Mouse (Mus musculus) midbrain, embryonic 14.5 days (tissue): ENCODE data around the gene Pglyrp1. TPM values are rescaled to one million over a fixed set of nuclear protein-coding genes. Genes with fewer than 3 reads are reported as not detected.
A peak's percentile ranks its signal among the peaks of the same experiment; 100 is the strongest.

Experiments used
- ATAC-seq: fragments of 200-750 bp; cut with Nextera tagmentation; 2 replicates; pipeline ENCODE4 v1.8.0; 2017; ENCODE audit warnings: moderate number of reproducible peaks, moderate library complexity; ENCODE audit not compliant: low FRiP score, low TSS enrichment
- DNase-seq: peaks from one replicate; pipeline ENCODE4 v3.0.0-alpha.2; 2015
- H3K27ac ChIP-seq: fragments of 300-500 bp; sonication (generic); replicated peaks from 2 replicates; pipeline ENCODE4 v1.5.1; 2014; ENCODE audit warnings: mild to moderate bottlenecking, low read depth, low read length, moderate library complexity
- H3K27me3 ChIP-seq: fragments of 300-500 bp; sonication (generic); 2 replicates; pipeline ENCODE4 v1.6.1; 2014; ENCODE audit warnings: low read length, control low read depth, mixed read lengths; ENCODE audit not compliant: control insufficient read depth, insufficient read depth
- H3K36me3 ChIP-seq: fragments of 300-500 bp; sonication (generic); 2 replicates; pipeline ENCODE4 v1.6.1; 2014; ENCODE audit warnings: low read length, control low read depth; ENCODE audit not compliant: control insufficient read depth, insufficient read depth
- H3K4me1 ChIP-seq: fragments of 300-500 bp; sonication (generic); 2 replicates; pipeline ENCODE4 v1.6.1; 2014; ENCODE audit warnings: mild to moderate bottlenecking, antibody characterized with exemption, low read length, control low read depth; ENCODE audit not compliant: control insufficient read depth, insufficient read depth
- H3K4me2 ChIP-seq: fragments of 300-500 bp; sonication (generic); 2 replicates; pipeline ENCODE4 v1.6.1; 2014; ENCODE audit warnings: mild to moderate bottlenecking, low read length, moderate library complexity
- H3K4me3 ChIP-seq: fragments of 300-500 bp; sonication (generic); replicated peaks from 2 replicates; pipeline ENCODE4 v1.5.1; 2014; ENCODE audit warnings: low read depth, low read length
- H3K9ac ChIP-seq: fragments of 300-500 bp; sonication (generic); replicated peaks from 2 replicates; pipeline ENCODE4 v1.6.1; 2014; ENCODE audit warnings: mild to moderate bottlenecking, low read length, moderate library complexity
- H3K9me3 ChIP-seq: fragments of 300-500 bp; sonication (generic); 2 replicates; pipeline ENCODE4 v1.6.1; 2016; ENCODE audit warnings: low read length, control low read depth, mixed read lengths; ENCODE audit not compliant: control insufficient read depth
- WGBS: fragments of 180-500 bp; shearing (Covaris S2); extraction: QIAGEN DNeasy Blood & Tissue Kit; methylation state at CpG from one replicate; pipeline ENCODE4 v1.1.7; 2014; 5-methylcytosine and 5-hydroxymethylcytosine counted together
- polyA plus RNA-seq: library from polyadenylated mRNA; unstranded; fragments of >200 nt; fragmentation: Nextera tagmentation; extraction: Ambion mirVana; gene quantifications from 2 replicates; pipeline ENCODE4 v1.2.1, GENCODE M21; 2014

The Pglyrp1 gene
- polyA plus RNA-seq, 1 experiment from 2014 or later = 18.9 TPM

- 2% methylated on average over 31 of the region's 42 CpGs for WGBS
- ATAC-seq = peak; percentile 7
- Histone ChIP-seq H3K4me3 (peak overlapping the region; percentile 98), H3K9me3 (no peaks in the 10 kb centered on the region), H3K27me3 (no peaks in the 10 kb centered on the region), H3K36me3 (0 out of 2 replicates have a peak, but pooled peaks cover 2% of the 10 kb centered on the region), H3K27ac (peak overlapping the region; percentile 98), H3K4me1 (peaks cover 73% of the 10 kb centered on the region), H3K4me2 (peak overlapping the region; percentile 87), H3K9ac (peak overlapping the region; percentile 100)
- DNase-seq = peak; percentile 79
These were observed 55.1 kb downstream of the Pglyrp1 start for GRCm38 (mm10) chr7:18926041-18926790.

GRCm38 (mm10) chr7:18926911-18927310 is 55.8 kb downstream of the Pglyrp1 start:
- Histone ChIP-seq H3K4me2 (peak overlapping the region; percentile 87), H3K9me3 (no peaks in the 10 kb centered on the region), H3K4me3 (peak overlapping the region; percentile 98), H3K27ac (peak overlapping the region; percentile 98), H3K27me3 (no peaks in the 10 kb centered on the region), H3K9ac (peak overlapping the region; percentile 100), H3K4me1 (peaks cover 73% of the 10 kb centered on the region), H3K36me3 (0 out of 2 replicates have a peak, but pooled peaks cover 2% of the 10 kb centered on the region)
- DNase-seq (no peak), ATAC-seq (no peak)
- WGBS = 44% methylated on average over 6 of the region's 6 CpGs

GRCm38 (mm10) chr7:18927759-18928158 is 56.6 kb downstream of the Pglyrp1 start:
- H3K4me2 ChIP-seq = peak overlapping the region; percentile 87
- no peaks in the 10 kb centered on the region for H3K9me3 ChIP-seq
- peak overlapping the region; percentile 100; the same call in 1 of the 2 replicates for H3K9ac ChIP-seq
- 0 out of 2 replicates have a peak, but pooled peaks cover 2% of the 10 kb centered on the region for H3K36me3 ChIP-seq
- peak overlapping the region; percentile 98; the same call in 1 of the 2 replicates for H3K27ac ChIP-seq
- ATAC-seq (no peak), DNase-seq (no peak)
- H3K4me3 ChIP-seq = peak overlapping the region; percentile 98
- WGBS = 54% methylated on average over 3 of the region's 3 CpGs
- H3K4me1 ChIP-seq = peaks cover 67% of the 10 kb centered on the region
- no peaks in the 10 kb centered on the region for H3K27me3 ChIP-seq

Other genes with a start within 250 kb of the Pglyrp1 start
- gene Psg21, start 214.6 kb upstream of the Pglyrp1 start, polyA plus RNA-seq = not detected in 2 replicates
- gene Psg20, start 185.1 kb upstream of the Pglyrp1 start, polyA plus RNA-seq = not detected in 2 replicates
- not detected in 2 replicates for gene Psg22, start 153.2 kb upstream of the Pglyrp1 start, polyA plus RNA-seq
- not detected in 2 replicates for gene Psg19, start 72.8 kb upstream of the Pglyrp1 start, polyA plus RNA-seq
- gene Psg17, start 49.7 kb upstream of the Pglyrp1 start, polyA plus RNA-seq = not detected in 2 replicates
- gene Mill2, start 31.4 kb upstream of the Pglyrp1 start, polyA plus RNA-seq = 0.18 and 0.43 TPM in 2 replicates
- 16.1 and 18.5 TPM in 2 replicates for gene Ccdc61, start 39.1 kb downstream of the Pglyrp1 start, polyA plus RNA-seq
- gene Nova2, start 54.6 kb downstream of the Pglyrp1 start, polyA plus RNA-seq = 18.6 and 20.7 TPM in 2 replicates
- 0.58 and 0.86 TPM in 2 replicates for gene Nanos2, start 116.1 kb downstream of the Pglyrp1 start, polyA plus RNA-seq
- 4.2 and 4.8 TPM in 2 replicates for gene Mypop, start 119.9 kb downstream of the Pglyrp1 start, polyA plus RNA-seq
- 30.8 and 34.2 TPM in 2 replicates for gene Irf2bp1, start 132.7 kb downstream of the Pglyrp1 start, polyA plus RNA-seq
- gene Foxa3, start 152.2 kb downstream of the Pglyrp1 start, polyA plus RNA-seq = not detected in 2 replicates
- gene Sympk, start 153.0 kb downstream of the Pglyrp1 start, polyA plus RNA-seq = 18.1 and 28.1 TPM in 2 replicates
- gene Rsph6a, start 183.4 kb downstream of the Pglyrp1 start, polyA plus RNA-seq = 0.12 and 0.21 TPM in 2 replicates
- gene Dmwd, start 204.9 kb downstream of the Pglyrp1 start, polyA plus RNA-seq = 33.2 and 39.2 TPM in 2 replicates
- 9.8 and 13.2 TPM in 2 replicates for gene Dmpk, start 212.5 kb downstream of the Pglyrp1 start, polyA plus RNA-seq
- gene Six5, start 223.3 kb downstream of the Pglyrp1 start, polyA plus RNA-seq = 1.5 and 2.5 TPM in 2 replicates
- gene Gm4969, start 247.0 kb downstream of the Pglyrp1 start, polyA plus RNA-seq = 5.2 and 5.8 TPM in 2 replicates
- gene Fbxo46, start 248.5 kb downstream of the Pglyrp1 start, polyA plus RNA-seq = 11.3 and 13.8 TPM in 2 replicates